Mouse (Mus musculus) left cerebral cortex, postnatal 14 days (tissue): ENCODE results near the gene Adgrf5. TPM values are rescaled to one million over a fixed set of nuclear protein-coding genes. Genes with fewer than 3 reads are reported as not detected.

ENCODE experiments used
- DNase-seq, 2 experiments: peaks; one replicate each; pipeline ENCODE4 v3.0.0; 2021 to 2022; ENCODE audit warnings: low spot score in 2 of 2, mixed read lengths in 1 of 2
- intact Hi-C: fragments of 180-260 bp; cut with DNase I; formaldehyde crosslinking; loops from one replicate; pipeline ENCODE4 v1.15.1; 2025
- total RNA-seq, 2 experiments: library from RNA; stranded (reverse); gene quantifications; 2 replicates each; pipeline ENCODE4 v1.2.3; 2021

The Adgrf5 gene
- total RNA-seq, 2 experiments from 2014 or later = 29.3 to 33.3 TPM

DNA sequence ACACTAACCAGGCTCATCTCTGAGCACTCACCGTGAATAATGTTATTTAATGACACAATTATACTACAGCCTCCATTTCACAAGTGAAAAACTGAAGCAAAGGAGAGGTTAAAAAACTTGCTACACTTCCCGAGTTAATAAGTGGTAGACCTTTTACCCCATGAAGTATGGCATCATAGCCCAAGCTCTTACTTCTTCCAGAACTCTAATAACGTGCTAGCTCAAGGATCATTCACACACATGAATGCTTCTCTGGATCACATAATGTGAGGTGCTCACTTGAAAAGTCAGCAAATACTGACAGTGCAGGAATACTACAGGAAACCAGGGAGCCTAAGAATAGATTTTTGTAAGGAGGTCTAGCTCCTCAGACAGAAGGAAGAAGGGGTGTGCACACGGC is 12.4 kb downstream of the Adgrf5 start:
- DNase-seq = no peak
- intact Hi-C loops = no loop called here

GRCm38 (mm10) chr17:43374020-43374419 is 13.8 kb downstream of the Adgrf5 start:
- no peak for DNase-seq
- intact Hi-C loops = no loop called here

- no peak for DNase-seq
- intact Hi-C loops = no loop called here
Observed at GRCm38 (mm10) chr17:43376527-43376926, 16.3 kb downstream of the Adgrf5 start.

- no peak for DNase-seq
- intact Hi-C loops = no loop called here
Observed at GRCm38 (mm10) chr17:43378703-43379102, 18.5 kb downstream of the Adgrf5 start.

GRCm38 (mm10) chr17:43386331-43386730 is 26.1 kb downstream of the Adgrf5 start:
- DNase-seq = no peak
- intact Hi-C loops = no loop called here

DNA sequence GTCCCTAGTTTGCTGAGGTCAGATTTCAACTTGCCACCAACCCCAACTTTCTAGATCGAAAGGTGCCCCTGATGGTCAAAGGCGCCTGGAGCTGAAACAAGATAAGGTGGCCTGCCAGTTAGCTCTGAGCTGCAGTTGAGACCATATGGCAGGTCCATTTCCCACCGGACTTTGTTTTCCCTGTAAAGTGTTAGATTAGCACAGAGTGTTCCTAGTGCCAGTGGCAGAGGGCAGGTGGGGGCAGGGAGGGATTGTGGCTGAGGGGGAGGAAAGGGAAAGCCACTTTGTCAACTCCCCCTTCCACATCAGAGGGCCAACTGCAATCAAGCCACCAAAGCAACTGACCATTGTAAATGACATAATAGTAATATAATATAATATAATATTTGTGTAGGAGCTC is 26.9 kb downstream of the Adgrf5 start:
- intact Hi-C loops = no loop called here
- DNase-seq = no peak

GRCm38 (mm10) chr17:43389256-43389655 is 29.0 kb downstream of the Adgrf5 start:
- intact Hi-C loops = no loop called here
- no peak for DNase-seq

- intact Hi-C loops = no loop called here
Observed at GRCm38 (mm10) chr17:43392191-43392590, 31.9 kb downstream of the Adgrf5 start.

DNA sequence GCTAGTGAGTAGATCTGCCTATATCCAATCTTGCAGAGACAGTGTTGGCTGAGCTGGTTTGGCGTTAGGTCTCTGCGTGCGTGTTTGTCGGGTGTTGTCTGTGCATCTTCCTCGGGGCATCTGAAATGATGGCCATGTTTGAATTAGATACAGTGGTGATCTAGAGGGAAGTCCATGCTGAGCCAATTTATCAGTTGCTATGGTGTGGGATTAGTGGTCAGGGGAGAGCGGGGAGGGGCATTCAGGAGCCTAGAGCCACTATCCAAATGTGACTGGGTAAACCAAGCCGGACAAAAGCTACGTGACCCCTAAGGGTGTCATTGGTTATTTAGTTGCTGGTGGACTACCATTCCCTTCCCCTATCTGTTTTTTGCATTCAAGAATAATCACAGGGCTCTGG is 33.4 kb downstream of the Adgrf5 start:
- DNase-seq = no peak
- intact Hi-C loops = no loop called here

More at GRCm38 (mm10) chr17:43392191-43392590, 31.9 kb downstream of the Adgrf5 start:
- DNase-seq = no peak

GRCm38 (mm10) chr17:43395400-43396258 is 35.4 kb downstream of the Adgrf5 start:
- no peak for DNase-seq
- intact Hi-C loops = no loop called here

DNA sequence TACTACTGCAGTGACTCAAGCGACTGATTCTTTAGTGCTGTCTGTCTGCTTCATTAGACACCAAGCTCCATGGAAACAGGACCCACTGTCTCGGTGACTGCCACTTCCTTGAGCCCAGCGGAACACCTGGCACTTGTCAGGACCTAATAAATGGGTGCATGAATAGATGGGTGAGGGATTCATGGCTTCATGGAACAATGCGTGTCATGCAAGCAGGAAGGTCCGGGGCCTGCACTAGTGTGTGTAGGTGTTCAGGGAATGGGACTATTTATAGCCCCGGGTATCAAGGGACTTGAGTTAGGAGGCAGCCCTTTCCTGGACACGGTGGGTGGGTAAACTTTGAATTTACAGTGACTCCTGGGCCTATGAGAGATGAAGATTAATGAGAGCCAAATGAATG is 38.4 kb downstream of the Adgrf5 start:
- intact Hi-C loops = no loop called here

DNA sequence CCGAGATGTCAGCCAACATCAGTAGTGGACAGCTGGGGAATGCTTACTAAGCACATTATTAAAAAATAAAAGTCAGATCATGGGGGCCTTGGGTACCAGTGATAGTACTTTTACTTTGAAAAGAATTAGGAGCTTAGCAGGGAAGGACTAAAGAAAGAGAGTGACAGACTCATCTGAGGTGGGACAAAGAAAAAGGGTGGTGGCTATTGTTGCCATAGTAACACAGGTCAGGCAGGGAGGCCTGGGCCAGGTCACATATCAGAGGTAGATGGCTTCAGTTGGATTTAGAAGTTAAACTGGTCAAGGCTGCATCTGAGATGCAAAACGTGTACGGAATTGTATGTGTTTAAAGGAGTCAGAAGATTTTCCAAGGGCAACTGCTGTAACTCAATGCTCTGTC is 38.9 kb downstream of the Adgrf5 start:
- intact Hi-C loops = no loop called here
- DNase-seq = no peak

More for the DNA sequence above, 38.4 kb downstream of the Adgrf5 start:
- DNase-seq = no peak

- intact Hi-C loops = no loop called here
- DNase-seq = no peak
Observed at GRCm38 (mm10) chr17:43400483-43400882, 40.2 kb downstream of the Adgrf5 start.

GRCm38 (mm10) chr17:43403851-43404250 is 43.6 kb downstream of the Adgrf5 start:
- intact Hi-C loops = no loop called here
- no peak for DNase-seq

DNA sequence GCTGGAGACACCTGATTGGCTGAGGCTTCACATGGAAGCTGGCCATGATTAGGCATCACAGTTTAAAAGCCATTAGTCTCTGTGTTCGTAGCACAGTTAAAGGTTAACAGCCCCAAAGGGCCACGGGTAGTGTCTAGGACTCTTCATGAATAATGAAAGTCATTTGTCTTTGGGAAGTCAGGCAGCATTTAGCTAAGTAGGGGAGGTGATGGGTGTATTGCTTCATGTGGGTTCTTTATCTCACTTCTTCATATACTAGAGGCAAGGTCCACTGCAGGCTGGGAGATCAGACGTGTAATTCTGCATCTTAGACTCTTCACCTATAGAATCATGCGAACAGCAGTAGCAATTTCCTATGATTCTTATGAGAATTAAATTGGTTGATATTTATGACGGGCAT is 44.2 kb downstream of the Adgrf5 start:
- no peak for DNase-seq
- intact Hi-C loops = no loop called here

GRCm38 (mm10) chr17:43406321-43406720 is 46.1 kb downstream of the Adgrf5 start:
- intact Hi-C loops = no loop called here
- no peak for DNase-seq

DNA sequence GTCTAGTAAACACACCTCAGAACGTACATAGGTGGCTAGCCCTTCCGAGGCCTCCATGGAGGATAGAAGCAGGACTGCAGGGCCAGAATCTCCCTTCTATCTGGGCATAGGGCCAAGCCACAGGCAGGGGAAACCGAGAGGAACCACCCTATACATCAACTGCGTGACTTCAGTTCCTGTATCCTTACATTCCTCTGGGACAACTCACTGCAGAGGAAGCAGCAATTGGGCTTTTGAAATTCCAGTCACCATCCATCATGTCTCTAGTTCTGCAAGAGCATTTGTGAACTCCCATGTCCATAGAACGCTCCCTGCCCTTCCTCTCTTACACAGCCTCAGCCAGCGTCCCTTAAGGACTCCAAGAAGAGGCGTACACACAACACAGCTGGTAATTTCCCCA is 47.3 kb downstream of the Adgrf5 start:
- intact Hi-C loops = no loop called here
- DNase-seq = no peak

DNA sequence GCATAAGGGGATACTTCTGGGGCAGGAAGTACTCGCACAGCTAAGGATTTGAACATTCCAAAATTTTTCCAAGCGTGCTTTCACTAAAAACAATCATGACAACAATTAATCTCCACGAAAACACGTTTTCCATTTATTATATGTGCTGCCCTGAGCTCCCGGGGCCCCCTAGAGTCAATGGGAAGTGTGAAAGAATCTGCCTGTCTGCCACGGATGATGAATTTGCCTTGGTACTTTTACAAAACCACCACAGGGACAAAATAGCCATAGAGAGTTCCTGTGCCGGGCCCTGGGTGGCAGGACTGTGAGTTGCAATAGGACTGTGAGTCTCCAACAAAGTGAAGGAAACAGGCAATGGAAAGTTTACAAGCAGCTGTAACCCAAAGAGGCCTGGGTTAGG is 52.9 kb downstream of the Adgrf5 start:
- intact Hi-C loops = no loop called here
- DNase-seq = no peak

DNA sequence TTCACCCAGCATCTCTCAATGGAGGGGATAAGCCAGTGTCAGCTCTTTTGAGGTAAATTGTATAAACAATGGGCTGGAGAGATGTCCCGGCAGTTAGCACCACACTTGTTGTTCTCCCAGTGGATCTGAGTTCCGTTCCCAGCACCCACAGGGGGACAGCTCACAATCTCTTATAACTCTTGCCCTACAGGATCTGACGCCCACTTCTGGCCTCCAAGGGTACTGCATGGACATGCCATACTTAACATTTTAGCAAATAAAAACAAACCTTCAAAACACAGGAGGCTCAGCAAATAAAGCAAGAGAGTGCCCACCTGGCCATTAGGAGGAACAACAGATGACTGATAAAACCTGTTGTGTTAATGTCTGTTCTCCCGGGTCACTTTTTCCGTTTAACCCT is 59.0 kb downstream of the Adgrf5 start:
- DNase-seq = no peak
- intact Hi-C loops = no loop called here

DNA sequence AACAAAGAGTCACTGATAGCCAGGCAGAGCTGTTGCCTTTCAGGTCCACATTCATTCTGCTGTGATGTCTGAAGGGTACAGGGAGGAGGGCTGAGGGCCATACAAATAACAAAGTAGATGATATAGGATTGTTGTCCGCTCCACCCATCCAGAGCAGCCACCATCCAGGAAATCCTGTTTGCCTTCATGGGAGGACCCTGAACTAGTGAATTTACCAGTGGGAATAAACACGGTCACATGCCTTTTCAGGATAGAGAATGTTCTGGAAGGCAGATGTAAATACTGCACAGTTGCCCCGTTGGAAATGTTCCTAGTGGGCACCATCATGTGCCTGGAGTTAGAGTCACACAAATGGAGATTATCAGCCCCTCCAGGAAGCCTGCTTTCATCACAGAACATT is 60.1 kb downstream of the Adgrf5 start:
- no peak for DNase-seq
- intact Hi-C loops = no loop called here

DNA sequence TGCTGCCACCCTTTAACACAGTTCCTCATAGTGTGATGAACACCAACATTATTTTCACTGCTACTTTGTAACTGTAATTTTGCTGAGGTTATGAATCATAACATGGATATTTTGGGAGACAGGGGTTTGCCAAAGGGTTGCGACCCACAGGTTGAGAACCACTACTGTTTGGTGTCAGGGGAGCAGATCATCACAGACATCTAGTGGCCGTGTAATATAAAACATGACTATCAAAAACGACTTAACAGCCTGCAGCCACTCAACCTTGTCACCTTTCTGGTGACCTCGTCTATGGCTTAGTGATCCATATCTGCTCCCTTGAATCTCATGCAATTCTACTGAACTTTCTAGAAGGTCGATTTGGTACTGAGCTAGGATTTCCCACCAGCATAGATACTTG is 63.7 kb downstream of the Adgrf5 start:
- intact Hi-C loops = no loop called here
- no peak for DNase-seq

GRCm38 (mm10) chr17:43431692-43432091 is 71.4 kb downstream of the Adgrf5 start:
- intact Hi-C loops = no loop called here
- no peak for DNase-seq
